In genomic region chr2:11918070-11918469, GRCm38 (mm10) we compare ENCODE assay signal across 25 mouse cellular contexts.
"Had no signal": no experiment of that assay in that cellular context is flagged by ENCODE, and none has a peak within 500 bp of the region (broad histone marks: within the 10 kb centered on the region; RNA-seq: fewer than 3 reads in every experiment).

No protein-coding gene starts in this region.

- H3K4me1 ChIP-seq: heart, embryonic 10.5 days; heart, embryonic 12.5 days; hindbrain, embryonic 10.5 days; hindbrain, embryonic 12.5 days; intestine, embryonic 15.5 days; limb, embryonic 13.5 days; limb, embryonic 15.5 days; liver, embryonic 12.5 days had no signal

- H3K9ac ChIP-seq: heart, embryonic 12.5 days; hindbrain, embryonic 12.5 days; hindbrain, embryonic 14.5 days; intestine, embryonic 15.5 days; limb, embryonic 13.5 days; limb, embryonic 15.5 days; liver, embryonic 12.5 days had no signal

- DNase-seq: gastrocnemius, postnatal 14 days; gastrocnemius, postnatal 36 days; heart, adult 18-20 months; heart, postnatal 10 days; heart, postnatal 4 days; kidney, adult 18-20 months; kidney, adult 8-10 months; kidney, postnatal 10 days; kidney, postnatal 25 days; kidney, postnatal 4 days; left cerebral cortex, postnatal 4 days had no signal

- H3K4me3 ChIP-seq: heart, embryonic 10.5 days; heart, embryonic 12.5 days; hindbrain, embryonic 10.5 days; hindbrain, embryonic 12.5 days; intestine, embryonic 15.5 days; layer of hippocampus, adult 2 months; left cerebral cortex, adult 2 months; limb, embryonic 13.5 days; limb, embryonic 15.5 days; liver, embryonic 12.5 days had no signal

- H3K9me3 ChIP-seq: heart, embryonic 10.5 days; heart, embryonic 12.5 days; hindbrain, embryonic 10.5 days; hindbrain, embryonic 12.5 days; intestine, embryonic 15.5 days; limb, embryonic 13.5 days; limb, embryonic 15.5 days; liver, embryonic 12.5 days had no signal

- H3K36me3 ChIP-seq: heart, embryonic 10.5 days; heart, embryonic 12.5 days; hindbrain, embryonic 10.5 days; hindbrain, embryonic 12.5 days; intestine, embryonic 15.5 days; limb, embryonic 13.5 days; limb, embryonic 15.5 days; liver, embryonic 12.5 days had no signal

- H3K27me3 ChIP-seq: heart, embryonic 12.5 days; hindbrain, embryonic 12.5 days; intestine, embryonic 15.5 days; limb, embryonic 13.5 days; limb, embryonic 15.5 days; liver, embryonic 12.5 days had no signal

- ATAC-seq: hindbrain, embryonic 16.5 days; inflammation-experienced regulatory T-cells, adult 6 months; intestine, embryonic 15.5 days; intestine, postnatal 0 days; liver, embryonic 12.5 days had no signal

- H3K4me2 ChIP-seq: heart, embryonic 12.5 days; hindbrain, embryonic 12.5 days; hindbrain, embryonic 14.5 days; intestine, embryonic 15.5 days; limb, embryonic 13.5 days; limb, embryonic 15.5 days; liver, embryonic 12.5 days had no signal

- H3K27ac ChIP-seq: heart, embryonic 10.5 days; hindbrain, embryonic 10.5 days; hindbrain, embryonic 12.5 days; hindbrain, embryonic 14.5 days; intestine, embryonic 15.5 days; layer of hippocampus, adult 2 months; left cerebral cortex, adult 2 months; limb, embryonic 13.5 days; limb, embryonic 15.5 days; liver, embryonic 12.5 days had no signal
